Mouse (Mus musculus) heart, adult 18-20 months (tissue): ENCODE measurements at regions not wholly inside any gene's neighbourhood (a gene's known extent, or its start where the extent isn't known, plus 50 kb on each side); places are given as distances from the start of the nearest gene placed in this dataset.
A peak's percentile ranks its signal among the peaks of the same experiment; 100 is the strongest.
"Not testable (repeated sequence)": the region's sequence is repeated elsewhere in the genome, so short reads cannot be mapped to it uniquely, and the experiment has no call there.

ENCODE experiments used
- DNase-seq, 2 experiments: peaks; one replicate each; pipeline ENCODE4 v3.0.0; 2021 to 2022; ENCODE audit warnings: mixed read lengths in 1 of 2

- DNase-seq: no peak
Observed at GRCm38 (mm10) chr16:29917989-29918388, 146.2 kb upstream of the Hes1 start.

GRCm38 (mm10) chr16:29918396-29918795 lies 145.8 kb upstream of the Hes1 start:
- no peak for DNase-seq

- no peak for DNase-seq
Observed at GRCm38 (mm10) chr16:29920940-29921339, 143.2 kb upstream of the Hes1 start.

- DNase-seq: no peak
Observed at GRCm38 (mm10) chr16:29921385-29921784, 142.8 kb upstream of the Hes1 start.

- not testable (repeated sequence) for DNase-seq
Observed at GRCm38 (mm10) chr16:29927276-29927675, 136.9 kb upstream of the Hes1 start.

GRCm38 (mm10) chr16:29928291-29928690 lies 135.9 kb upstream of the Hes1 start:
- peak in 1 of 2 experiments; percentile 47 for DNase-seq

- no peak for DNase-seq
Observed at GRCm38 (mm10) chr16:29931746-29932351, 132.3 kb upstream of the Hes1 start.

- DNase-seq: no peak
Observed at GRCm38 (mm10) chr16:29934649-29935048, 129.5 kb upstream of the Hes1 start.

- no peak for DNase-seq
Observed at GRCm38 (mm10) chr16:29938700-29939099, 125.5 kb upstream of the Hes1 start.

- peak in 1 of 2 experiments; percentile 21 for DNase-seq
Observed at GRCm38 (mm10) chr16:29939331-29939850, 124.8 kb upstream of the Hes1 start.

- DNase-seq: peak; percentile 57 to 62
Observed at GRCm38 (mm10) chr16:29939869-29940707, 124.1 kb upstream of the Hes1 start.

GRCm38 (mm10) chr16:29942111-29942510 lies 122.1 kb upstream of the Hes1 start:
- DNase-seq: no peak

- DNase-seq: peak; percentile 96 to 97
Observed at GRCm38 (mm10) chr16:29943963-29944860, 120.0 kb upstream of the Hes1 start.

GRCm38 (mm10) chr16:29944966-29945365 lies 119.2 kb upstream of the Hes1 start:
- DNase-seq: peak in 1 of 2 experiments; percentile 29

GRCm38 (mm10) chr16:29945376-29945890 lies 118.8 kb upstream of the Hes1 start:
- peak; percentile 75 to 76 for DNase-seq

- peak; percentile 90 to 94 for DNase-seq
Observed at GRCm38 (mm10) chr16:29945891-29946598, 118.1 kb upstream of the Hes1 start.

- peak; percentile 65 to 69 for DNase-seq
Observed at GRCm38 (mm10) chr16:29946966-29947365, 117.2 kb upstream of the Hes1 start.

- DNase-seq: peak; percentile 20 to 26
Observed at GRCm38 (mm10) chr16:29947670-29948069, 116.5 kb upstream of the Hes1 start.

- DNase-seq: no peak
Observed at GRCm38 (mm10) chr16:29950136-29950535, 114.0 kb upstream of the Hes1 start.

GRCm38 (mm10) chr16:29950791-29951190 lies 113.4 kb upstream of the Hes1 start:
- no peak for DNase-seq

- no peak for DNase-seq
Observed at GRCm38 (mm10) chr16:29954700-29955099, 109.5 kb upstream of the Hes1 start.
